Mouse (Mus musculus): ENCODE results near the gene Itgax. TPM values are rescaled to one million over a fixed set of nuclear protein-coding genes. Genes with fewer than 3 reads are reported as not detected.
"Not testable (repeated sequence)": the region's sequence is repeated elsewhere in the genome, so short reads cannot be mapped to it uniquely, and the experiment has no call there.

Itgax gene
- polyA plus RNA-seq, 1 experiment from 2014 or later = 0.11 TPM

- Histone ChIP-seq H3K27me3 (ENCODE audit: control insufficient read depth, insufficient read depth, low read depth, low read length) (no peaks in the 10 kb centered on the region), H3K9ac (ENCODE audit: low read length) (no peak within 1 kb of the TSS), H3K4me1 (replicated peaks; ENCODE audit: control insufficient read depth, insufficient read depth, low read length) (no peaks in the 10 kb centered on the region), H3K36me3 (ENCODE audit: control insufficient read depth, insufficient read depth, low read length) (no peaks in the 10 kb centered on the region), H3K4me3 (ENCODE audit: low read length) (no peak within 1 kb of the TSS), H3K27ac (ENCODE audit: low read length) (no peak within 1 kb of the TSS), H3K9me3 (ENCODE audit: control insufficient read depth, low read length) (no peaks in the 10 kb centered on the region), H3K4me2 (ENCODE audit: low read depth, low read length) (0 out of 2 replicates have a peak within 1 kb of the TSS, but pooled peaks have one; percentile 29)
- no peak for ATAC-seq (ENCODE audit: low read depth)
- WGBS = 83% methylated on average over 21 of the region's 21 CpGs
Observed at GRCm38 (mm10) chr7:128154076-128154475, 24.7 kb downstream of the Itgax start, which contains the start of gene Itgad. Gene Itgad (plus strand): TSS chr7:128154376.

- Histone ChIP-seq H3K9ac (ENCODE audit: low read length) (no peak overlapping the region), H3K36me3 (ENCODE audit: control insufficient read depth, insufficient read depth, low read length) (no peaks in the 10 kb centered on the region), H3K4me3 (ENCODE audit: low read length) (no peak overlapping the region), H3K4me1 (replicated peaks; ENCODE audit: control insufficient read depth, insufficient read depth, low read length) (no peaks in the 10 kb centered on the region), H3K9me3 (ENCODE audit: control insufficient read depth, low read length) (no peaks in the 10 kb centered on the region), H3K27ac (ENCODE audit: low read length) (no peak overlapping the region), H3K27me3 (ENCODE audit: control insufficient read depth, insufficient read depth, low read depth, low read length) (no peaks in the 10 kb centered on the region), H3K4me2 (ENCODE audit: low read depth, low read length) (0 out of 2 replicates have a peak overlapping the region, but pooled peaks have one; percentile 29)
- WGBS = 29% methylated on average over 10 of the region's 10 CpGs
- no peak for ATAC-seq (ENCODE audit: low read depth)
Observed at GRCm38 (mm10) chr7:128154924-128155323, 25.6 kb downstream of the Itgax start.

- ATAC-seq (ENCODE audit: low read depth); H3K27me3 ChIP-seq (ENCODE audit: control insufficient read depth, insufficient read depth, low read depth, low read length); H3K9ac ChIP-seq (ENCODE audit: low read length); H3K27ac ChIP-seq (ENCODE audit: low read length); H3K4me3 ChIP-seq (ENCODE audit: low read length); H3K36me3 ChIP-seq (ENCODE audit: control insufficient read depth, insufficient read depth, low read length); H3K4me2 ChIP-seq (ENCODE audit: low read depth, low read length); H3K9me3 ChIP-seq (ENCODE audit: control insufficient read depth, low read length); H3K4me1 ChIP-seq (replicated peaks; ENCODE audit: control insufficient read depth, insufficient read depth, low read length): not testable (repeated sequence)
- WGBS = 63% methylated on average over 7 of the region's 8 CpGs
Observed at GRCm38 (mm10) chr7:128158688-128159354, 29.5 kb downstream of the Itgax start.

GRCm38 (mm10) chr7:128164001-128164400 lies 34.7 kb downstream of the Itgax start:
- Histone ChIP-seq H3K4me1 (replicated peaks; ENCODE audit: control insufficient read depth, insufficient read depth, low read length) (no peaks in the 10 kb centered on the region), H3K9ac (ENCODE audit: low read length) (no peak overlapping the region), H3K4me3 (ENCODE audit: low read length) (no peak overlapping the region), H3K27ac (ENCODE audit: low read length) (no peak overlapping the region), H3K9me3 (ENCODE audit: control insufficient read depth, low read length) (no peaks in the 10 kb centered on the region), H3K36me3 (ENCODE audit: control insufficient read depth, insufficient read depth, low read length) (no peaks in the 10 kb centered on the region), H3K27me3 (ENCODE audit: control insufficient read depth, insufficient read depth, low read depth, low read length) (no peaks in the 10 kb centered on the region), H3K4me2 (ENCODE audit: low read depth, low read length) (no peak overlapping the region)
- 91% methylated on average over 4 of the region's 4 CpGs for WGBS
- no peak for ATAC-seq (ENCODE audit: low read depth)

- Histone ChIP-seq H3K4me3 (ENCODE audit: low read length) (no peak overlapping the region), H3K4me1 (replicated peaks; ENCODE audit: control insufficient read depth, insufficient read depth, low read length) (no peaks in the 10 kb centered on the region), H3K27ac (ENCODE audit: low read length) (no peak overlapping the region), H3K9me3 (ENCODE audit: control insufficient read depth, low read length) (no peaks in the 10 kb centered on the region), H3K9ac (ENCODE audit: low read length) (no peak overlapping the region), H3K27me3 (ENCODE audit: control insufficient read depth, insufficient read depth, low read depth, low read length) (no peaks in the 10 kb centered on the region), H3K4me2 (ENCODE audit: low read depth, low read length) (no peak overlapping the region), H3K36me3 (ENCODE audit: control insufficient read depth, insufficient read depth, low read length) (no peaks in the 10 kb centered on the region)
- no peak for ATAC-seq (ENCODE audit: low read depth)
- WGBS = 61% methylated on average over 7 of the region's 7 CpGs
Observed at GRCm38 (mm10) chr7:128166391-128166790, 37.0 kb downstream of the Itgax start.

GRCm38 (mm10) chr7:128169996-128170395 lies 40.6 kb downstream of the Itgax start:
- Histone ChIP-seq H3K4me2 (ENCODE audit: low read depth, low read length) (no peak overlapping the region), H3K4me3 (ENCODE audit: low read length) (no peak overlapping the region), H3K36me3 (ENCODE audit: control insufficient read depth, insufficient read depth, low read length) (no peaks in the 10 kb centered on the region), H3K27ac (ENCODE audit: low read length) (no peak overlapping the region), H3K4me1 (replicated peaks; ENCODE audit: control insufficient read depth, insufficient read depth, low read length) (no peaks in the 10 kb centered on the region), H3K9me3 (ENCODE audit: control insufficient read depth, low read length) (no peaks in the 10 kb centered on the region), H3K27me3 (ENCODE audit: control insufficient read depth, insufficient read depth, low read depth, low read length) (no peaks in the 10 kb centered on the region), H3K9ac (ENCODE audit: low read length) (no peak overlapping the region)
- no peak for ATAC-seq (ENCODE audit: low read depth)
- WGBS = 69% methylated on average over 3 of the region's 3 CpGs

GRCm38 (mm10) chr7:128178385-128178784 lies 49.0 kb downstream of the Itgax start:
- Histone ChIP-seq H3K9me3 (ENCODE audit: control insufficient read depth, low read length) (no peaks in the 10 kb centered on the region), H3K9ac (ENCODE audit: low read length) (no peak overlapping the region), H3K4me3 (ENCODE audit: low read length) (no peak overlapping the region), H3K4me2 (ENCODE audit: low read depth, low read length) (no peak overlapping the region), H3K36me3 (ENCODE audit: control insufficient read depth, insufficient read depth, low read length) (no peaks in the 10 kb centered on the region), H3K27ac (ENCODE audit: low read length) (no peak overlapping the region), H3K27me3 (ENCODE audit: control insufficient read depth, insufficient read depth, low read depth, low read length) (no peaks in the 10 kb centered on the region), H3K4me1 (replicated peaks; ENCODE audit: control insufficient read depth, insufficient read depth, low read length) (no peaks in the 10 kb centered on the region)
- ATAC-seq (ENCODE audit: low read depth) = no peak
- 57% methylated on average over 2 of the region's 2 CpGs for WGBS

- ATAC-seq (ENCODE audit: low read depth) = no peak
- no peaks in the 10 kb centered on the region for H3K27me3 ChIP-seq (ENCODE audit: control insufficient read depth, insufficient read depth, low read depth, low read length)
- H3K9me3 ChIP-seq (ENCODE audit: control insufficient read depth, low read length) = no peaks in the 10 kb centered on the region
- no peaks in the 10 kb centered on the region for H3K36me3 ChIP-seq (ENCODE audit: control insufficient read depth, insufficient read depth, low read length)
- no peaks in the 10 kb centered on the region for H3K4me1 ChIP-seq (replicated peaks; ENCODE audit: control insufficient read depth, insufficient read depth, low read length)
- no peak overlapping the region for H3K27ac ChIP-seq (ENCODE audit: low read length)
- H3K9ac ChIP-seq (ENCODE audit: low read length) = no peak overlapping the region
- no peak overlapping the region for H3K4me3 ChIP-seq (ENCODE audit: low read length)
- 74% methylated on average over 7 of the region's 7 CpGs for WGBS
- no peak overlapping the region for H3K4me2 ChIP-seq (ENCODE audit: low read depth, low read length)
Observed at GRCm38 (mm10) chr7:128180126-128180525, 50.8 kb downstream of the Itgax start.

- H3K36me3 ChIP-seq (ENCODE audit: control insufficient read depth, insufficient read depth, low read length) = no peaks in the 10 kb centered on the region
- H3K4me3 ChIP-seq (ENCODE audit: low read length) = no peak overlapping the region
- ATAC-seq (ENCODE audit: low read depth) = no peak
- H3K9ac ChIP-seq (ENCODE audit: low read length) = no peak overlapping the region
- no peaks in the 10 kb centered on the region for H3K4me1 ChIP-seq (replicated peaks; ENCODE audit: control insufficient read depth, insufficient read depth, low read length)
- no peak overlapping the region for H3K4me2 ChIP-seq (ENCODE audit: low read depth, low read length)
- H3K27ac ChIP-seq (ENCODE audit: low read length) = no peak overlapping the region
- H3K9me3 ChIP-seq (ENCODE audit: control insufficient read depth, low read length) = no peaks in the 10 kb centered on the region
- WGBS = 52% methylated on average over 6 of the region's 6 CpGs
- H3K27me3 ChIP-seq (ENCODE audit: control insufficient read depth, insufficient read depth, low read depth, low read length) = no peaks in the 10 kb centered on the region
Observed at GRCm38 (mm10) chr7:128180546-128180945, 51.2 kb downstream of the Itgax start.
